Mouse (Mus musculus) ES-Bruce4 (cell line): ENCODE measurements around the gene Iqce. TPM values are rescaled to one million over a fixed set of nuclear protein-coding genes. Genes with fewer than 3 reads are reported as not detected.
A peak's percentile ranks its signal among the peaks of the same experiment; 100 is the strongest.

Experiments
- H3K27ac ChIP-seq: 2 replicates; pipeline ENCODE4 v1.5.1; 2012; ENCODE audit warnings: low read length, inconsistent platforms; ENCODE audit not compliant: insufficient read depth
- H3K27me3 ChIP-seq: 2 replicates; pipeline ENCODE4 v1.6.1; 2012; ENCODE audit warnings: mild to moderate bottlenecking, low read length, inconsistent platforms; ENCODE audit not compliant: control insufficient read depth, poor library complexity, insufficient read depth, severe bottlenecking
- H3K36me3 ChIP-seq: 2 replicates; pipeline ENCODE4 v1.6.1; 2012; ENCODE audit warnings: inconsistent platforms, mild to moderate bottlenecking, low read length, moderate library complexity; ENCODE audit not compliant: control insufficient read depth, poor library complexity, insufficient read depth, severe bottlenecking
- H3K4me1 ChIP-seq: one replicate; pipeline ENCODE4 v1.8.1; 2011; ENCODE audit warnings: low read length; ENCODE audit not compliant: control insufficient read depth, insufficient read depth
- H3K4me3 ChIP-seq: 2 replicates; pipeline ENCODE4 v1.5.1; 2011; ENCODE audit warnings: low read depth, mild to moderate bottlenecking, low read length
- H3K9ac ChIP-seq: 2 replicates; pipeline ENCODE4 v1.6.1; 2012; ENCODE audit warnings: low read depth, mild to moderate bottlenecking, inconsistent platforms; ENCODE audit not compliant: poor library complexity, severe bottlenecking
- H3K9me3 ChIP-seq: replicated peaks from 2 replicates; pipeline ENCODE4 v1.6.1; 2012; ENCODE audit warnings: mild to moderate bottlenecking, low read length, inconsistent platforms; ENCODE audit not compliant: control insufficient read depth, poor library complexity, insufficient read depth, severe bottlenecking
- CTCF ChIP-seq: IDR thresholded peaks from one replicate; pipeline ENCODE4 v1.8.1; 2011; ENCODE audit warnings: low read depth, low read length
- EP300 ChIP-seq: IDR thresholded peaks from 2 replicates; pipeline ENCODE4 v1.6.1; 2011; ENCODE audit warnings: low read depth, low read length; ENCODE audit not compliant: insufficient read depth
- POLR2A ChIP-seq: IDR thresholded peaks from one replicate; pipeline ENCODE4 v1.8.1; 2011; ENCODE audit warnings: low read length; ENCODE audit not compliant: insufficient read depth
- polyA plus RNA-seq: library from polyadenylated mRNA; stranded (reverse); fragments of >200 nt; gene quantifications from 2 replicates; pipeline ENCODE4 v1.2.4, GENCODE M21; 2011; ENCODE audit warnings: low read depth; ENCODE audit not compliant: missing spikeins, insufficient read depth, insufficient read length

Gene Iqce
- polyA plus RNA-seq, 1 experiment, result 11.0 TPM

- Histone ChIP-seq H3K4me1 (peaks cover 2% of the 10 kb centered on the region), H3K27ac (no peak overlapping the region), H3K4me3 (peak overlapping the region; percentile 67), H3K36me3 (no peaks in the 10 kb centered on the region), H3K27me3 (no peaks in the 10 kb centered on the region), H3K9me3 (no peaks in the 10 kb centered on the region), H3K9ac (peak overlapping the region; percentile 84)
- no peak for TF ChIP-seq POLR2A
- no peak for TF ChIP-seq CTCF
- no peak for TF ChIP-seq EP300
Observed at GRCm38 (mm10) chr5:140647821-140648518, 54.2 kb downstream of the Iqce start.

DNA sequence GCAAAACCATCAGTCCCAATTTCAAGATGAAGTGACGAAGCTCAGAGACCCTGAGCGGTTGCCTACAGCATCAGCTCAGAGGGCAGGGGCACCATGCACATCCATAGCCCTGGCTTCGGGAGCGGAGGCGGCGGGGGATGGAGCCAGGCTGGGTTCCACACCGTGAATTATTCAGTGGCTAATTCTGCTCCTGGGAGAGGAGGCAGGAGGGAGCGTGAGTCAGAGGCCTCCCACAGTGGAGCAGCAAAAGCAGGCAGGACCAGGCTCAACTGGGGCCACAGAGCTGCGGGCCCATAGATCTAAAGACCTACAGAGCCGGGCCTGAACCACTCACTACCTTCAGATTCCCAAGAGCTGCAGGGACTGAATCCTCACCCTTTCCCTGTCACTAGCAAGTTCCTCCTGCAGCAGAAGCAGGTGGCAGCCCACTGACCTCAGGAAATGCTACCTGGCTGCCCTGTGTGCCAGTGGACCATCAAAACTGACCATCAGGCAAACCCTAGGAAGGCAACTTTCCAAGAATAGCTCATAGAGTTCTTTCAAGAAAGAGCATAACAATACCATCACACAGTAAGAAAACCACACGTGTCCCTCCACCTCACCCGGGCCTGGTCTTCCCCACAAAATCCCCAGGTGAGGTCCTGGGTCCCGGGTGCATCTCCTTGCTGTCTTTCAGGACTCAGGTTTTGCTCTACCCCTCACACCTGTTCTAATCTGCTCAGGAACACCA, 55.0 kb downstream of the Iqce start:
- H3K9ac ChIP-seq, result no peak overlapping the region
- no peaks in the 10 kb centered on the region for H3K27me3 ChIP-seq
- no peak for TF ChIP-seq CTCF
- no peak for TF ChIP-seq EP300
- TF ChIP-seq POLR2A, result no peak
- no peak overlapping the region for H3K27ac ChIP-seq
- H3K9me3 ChIP-seq, result no peaks in the 10 kb centered on the region
- no peak overlapping the region for H3K4me3 ChIP-seq
- no peaks in the 10 kb centered on the region for H3K36me3 ChIP-seq
- H3K4me1 ChIP-seq, result peaks cover 2% of the 10 kb centered on the region

DNA sequence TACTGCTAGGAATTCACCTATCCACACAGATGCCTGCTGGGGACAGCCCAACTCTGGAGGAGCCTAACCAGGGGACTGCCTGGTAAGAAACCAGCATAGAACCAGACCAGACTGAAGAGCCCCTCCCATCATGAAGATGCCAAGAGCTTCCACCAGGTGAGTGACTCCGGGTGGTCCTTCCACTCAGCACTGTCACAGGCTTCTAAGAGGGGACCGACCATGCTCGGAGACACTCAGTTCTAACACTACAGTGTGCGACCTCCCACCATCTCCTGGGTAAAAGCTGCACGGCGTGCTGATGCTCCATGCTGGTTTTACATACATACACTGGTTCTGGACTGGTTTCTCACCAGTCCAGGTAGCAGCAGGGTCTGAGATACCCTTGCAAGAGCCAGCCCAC, 56.0 kb downstream of the Iqce start:
- Histone ChIP-seq H3K36me3 (no peaks in the 10 kb centered on the region), H3K9ac (no peak overlapping the region), H3K4me1 (peaks cover 2% of the 10 kb centered on the region), H3K27ac (no peak overlapping the region), H3K27me3 (no peaks in the 10 kb centered on the region), H3K9me3 (no peaks in the 10 kb centered on the region), H3K4me3 (no peak overlapping the region)
- TF ChIP-seq POLR2A (no peak), EP300 (no peak), CTCF (no peak)

DNA sequence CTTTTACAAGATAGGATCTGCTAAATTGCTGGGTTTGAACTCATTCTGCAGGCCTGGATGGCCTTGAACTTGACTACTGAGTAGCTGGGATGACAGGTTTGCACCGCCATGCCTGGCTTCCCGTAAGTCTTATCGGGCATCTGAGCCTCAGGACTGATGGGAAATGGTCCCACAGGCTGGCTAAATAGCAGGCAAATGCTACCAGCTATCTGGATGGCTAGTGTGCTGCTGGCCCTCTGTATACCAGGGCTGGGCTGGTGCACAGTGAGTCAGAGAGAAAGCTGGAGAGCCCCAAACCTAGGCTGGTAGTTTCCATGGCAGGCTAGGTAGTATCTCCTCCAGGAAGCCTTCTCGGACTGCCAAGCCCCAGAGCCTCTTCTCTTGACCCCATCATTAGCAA, 56.7 kb downstream of the Iqce start:
- H3K36me3 ChIP-seq, result no peaks in the 10 kb centered on the region
- no peak overlapping the region for H3K4me3 ChIP-seq
- peaks cover 2% of the 10 kb centered on the region for H3K4me1 ChIP-seq
- H3K27me3 ChIP-seq, result no peaks in the 10 kb centered on the region
- TF ChIP-seq POLR2A (no peak), EP300 (no peak), CTCF (no peak)
- no peak overlapping the region for H3K9ac ChIP-seq
- H3K27ac ChIP-seq, result no peak overlapping the region
- no peaks in the 10 kb centered on the region for H3K9me3 ChIP-seq

- Histone ChIP-seq H3K4me1 (no peaks in the 10 kb centered on the region), H3K9me3 (no peaks in the 10 kb centered on the region), H3K4me3 (no peak overlapping the region), H3K27ac (no peak overlapping the region), H3K36me3 (no peaks in the 10 kb centered on the region), H3K27me3 (no peaks in the 10 kb centered on the region), H3K9ac (no peak overlapping the region)
- TF ChIP-seq POLR2A (no peak), EP300 (no peak), CTCF (no peak)
Observed at GRCm38 (mm10) chr5:140644702-140645201, 57.4 kb downstream of the Iqce start.

GRCm38 (mm10) chr5:140644263-140644662, 57.9 kb downstream of the Iqce start:
- Histone ChIP-seq H3K9me3 (no peaks in the 10 kb centered on the region), H3K27me3 (no peaks in the 10 kb centered on the region), H3K4me3 (no peak overlapping the region), H3K36me3 (no peaks in the 10 kb centered on the region), H3K9ac (no peak overlapping the region), H3K4me1 (no peaks in the 10 kb centered on the region), H3K27ac (no peak overlapping the region)
- TF ChIP-seq POLR2A, result no peak
- TF ChIP-seq EP300, result no peak
- TF ChIP-seq CTCF, result no peak
